Mouse (Mus musculus): ENCODE results near the gene Zfp704. TPM values are rescaled to one million over a fixed set of nuclear protein-coding genes. Genes with fewer than 3 reads are reported as not detected.

Zfp704 gene
- total RNA-seq, 2 experiments from 2014 or later = 4.4 to 7.0 TPM

DNA sequence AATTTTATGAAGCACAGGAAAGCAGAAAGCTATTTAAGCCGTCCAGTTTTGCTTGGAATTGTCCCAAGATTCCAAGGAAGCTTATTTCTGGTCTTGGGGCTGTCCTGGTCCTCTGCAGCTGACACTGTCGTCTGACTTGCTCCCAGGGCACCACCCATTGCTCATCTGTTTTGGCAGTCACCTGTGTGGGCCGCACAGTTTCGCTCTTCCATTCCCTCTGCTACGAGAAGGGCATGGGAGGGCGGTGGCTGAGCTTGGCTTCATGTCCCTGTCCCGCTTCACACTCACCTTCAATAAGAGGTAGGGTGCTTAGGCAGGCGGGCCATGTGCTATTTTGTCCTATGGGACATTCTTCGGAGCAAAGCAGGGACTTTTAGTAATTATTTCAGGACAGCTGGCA lies 204.5 kb downstream of the Zfp704 start:
- peak; percentile 28 for DNase-seq
- intact Hi-C loops (cut with DNase I) = no loop called here
- peak overlapping the region; percentile 33; the same call in 1 of the 2 replicates for H3K4me3 ChIP-seq
- H3K27ac ChIP-seq = peak overlapping the region; percentile 61
- no peak for TF ChIP-seq CTCF (IDR thresholded peaks at IDR 0.05)

DNA sequence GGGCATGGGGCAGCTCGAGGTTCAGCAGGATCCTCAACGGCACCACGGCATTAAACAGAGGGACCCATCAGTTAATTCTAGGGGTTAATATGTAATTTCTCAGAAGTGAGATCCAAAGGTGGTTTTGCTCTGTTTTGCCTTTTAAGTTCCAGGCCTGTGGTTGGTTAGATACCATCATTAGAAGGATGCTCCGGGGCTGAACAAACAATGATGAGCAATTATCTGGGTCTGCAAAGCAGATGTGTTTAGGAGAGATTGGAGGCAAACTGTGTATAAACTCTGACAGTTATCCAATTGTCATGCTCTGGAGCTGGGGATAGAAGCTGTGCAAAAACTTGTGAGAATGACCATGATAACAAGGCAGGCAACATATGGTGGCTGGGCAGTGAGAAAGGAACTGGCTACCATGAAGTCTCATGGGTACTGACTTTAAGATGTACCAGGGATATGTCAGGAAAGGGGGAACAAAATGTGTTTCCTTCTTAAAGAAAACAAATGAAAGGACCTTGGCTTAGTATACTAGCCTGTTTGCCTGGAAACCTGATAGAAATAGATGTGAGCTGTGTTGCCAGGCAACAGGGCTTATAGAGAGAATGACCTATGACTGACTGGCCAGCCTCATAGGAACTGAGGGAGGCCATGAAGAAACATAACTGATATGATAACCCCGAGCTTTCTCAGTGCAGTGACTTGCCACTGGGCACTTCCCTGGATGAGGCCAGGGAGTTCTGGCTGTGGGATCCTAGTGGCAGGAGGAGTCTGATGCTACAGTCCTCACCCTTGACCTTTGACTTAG lies 206.4 kb downstream of the Zfp704 start:
- no peak for TF ChIP-seq CTCF (IDR thresholded peaks at IDR 0.05)
- intact Hi-C loops (cut with DNase I) = loop anchor here (5.0 kb wide), 2 partner anchors 189 to 209 kb away; partner anchors contain the start of gene Zfp704
- no peak for DNase-seq
- H3K4me3 ChIP-seq = no peak overlapping the region
- no peak overlapping the region for H3K27ac ChIP-seq

DNA sequence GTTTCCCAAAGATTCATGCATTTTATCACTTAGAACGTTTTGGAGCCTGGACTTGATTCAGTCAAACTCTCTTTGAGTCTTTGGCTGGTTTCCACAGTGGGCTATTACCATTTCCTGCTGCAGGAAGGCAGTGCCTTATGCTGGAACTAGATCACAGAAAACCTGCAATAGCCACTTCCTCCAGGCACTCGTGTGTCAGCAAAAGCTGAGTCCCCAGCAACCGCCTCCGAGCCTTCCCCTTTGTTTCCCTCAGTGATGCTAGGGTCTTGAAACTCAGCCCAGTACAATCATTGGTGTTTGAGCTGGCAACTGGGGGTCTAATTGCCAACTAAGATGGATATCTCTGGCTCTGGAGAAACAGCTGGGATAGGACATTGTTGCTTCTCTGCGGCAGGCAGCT lies 207.0 kb downstream of the Zfp704 start:
- TF ChIP-seq CTCF (IDR thresholded peaks at IDR 0.05) = no peak
- DNase-seq = no peak
- no peak overlapping the region for H3K4me3 ChIP-seq
- intact Hi-C loops (cut with DNase I) = loop anchor here (5.0 kb wide), 2 partner anchors 189 to 209 kb away; partner anchors contain the start of gene Zfp704
- H3K27ac ChIP-seq = no peak overlapping the region

DNA sequence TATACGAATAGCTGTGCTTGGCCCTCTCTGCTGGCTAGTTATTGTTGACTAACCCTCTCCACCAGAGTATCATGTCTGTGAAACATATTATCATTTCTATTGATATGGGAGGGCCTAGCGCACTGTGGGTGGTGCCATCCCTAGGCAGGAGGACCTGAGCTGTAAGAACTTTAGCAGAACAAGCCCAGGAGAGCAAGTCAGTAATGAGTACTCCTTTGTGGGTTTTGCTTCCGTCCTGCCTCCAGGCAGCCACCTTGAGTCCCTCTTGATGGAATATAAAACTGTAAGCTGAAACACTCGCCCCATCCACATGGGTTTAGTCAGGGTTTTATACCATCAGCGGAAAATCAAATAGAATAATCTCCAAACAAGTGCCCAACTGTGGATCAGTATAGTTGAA lies 207.5 kb downstream of the Zfp704 start:
- no peak for DNase-seq
- H3K4me3 ChIP-seq = no peak overlapping the region
- H3K27ac ChIP-seq = no peak overlapping the region
- intact Hi-C loops (cut with DNase I) = loop anchor here (5.0 kb wide), 2 partner anchors 190 to 210 kb away; partner anchors contain the start of gene Zfp704
- no peak for TF ChIP-seq CTCF (IDR thresholded peaks at IDR 0.05)

DNA sequence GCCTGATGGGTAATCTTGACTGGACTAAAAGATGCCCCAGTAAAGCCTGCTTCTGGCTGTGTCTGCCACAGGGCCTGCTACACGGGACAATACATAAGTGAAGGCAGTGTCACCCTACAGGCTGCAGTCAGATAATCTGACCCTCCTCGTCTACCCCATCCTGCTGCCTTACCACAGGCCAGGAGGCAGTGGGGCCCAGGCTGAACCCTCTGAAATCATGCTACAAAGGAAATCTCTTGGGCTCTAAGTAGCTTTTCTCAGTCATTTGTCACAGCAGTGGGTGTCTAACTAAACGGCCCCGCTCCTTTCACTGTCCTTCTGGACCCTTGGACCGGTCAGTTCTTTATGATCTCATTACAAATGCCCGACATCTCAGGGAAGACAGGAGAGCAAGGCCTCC lies 208.2 kb downstream of the Zfp704 start:
- intact Hi-C loops (cut with DNase I) = loop anchor here (2.0 to 5.0 kb wide), 4 partner anchors 65 to 303 kb away; partner anchors contain the start of gene Zfp704
- DNase-seq = no peak
- no peak for TF ChIP-seq CTCF (IDR thresholded peaks at IDR 0.05)
- no peak overlapping the region for H3K4me3 ChIP-seq
- H3K27ac ChIP-seq = no peak overlapping the region

DNA sequence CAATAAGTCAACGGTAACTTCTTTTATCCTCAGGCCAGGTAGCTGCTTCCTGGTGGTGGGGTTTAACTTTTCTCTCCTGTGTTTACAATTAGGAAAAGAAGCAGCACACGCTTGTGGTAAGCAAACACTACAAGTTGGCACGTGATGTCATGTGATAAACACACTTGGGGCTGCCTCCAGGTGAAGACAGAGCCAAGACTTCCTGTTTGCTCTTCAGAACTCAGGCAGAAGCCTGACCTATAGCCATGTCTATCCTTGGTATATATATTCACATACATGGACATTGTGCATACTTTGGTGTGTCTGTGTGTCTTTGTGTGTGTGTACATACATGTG lies 209.0 kb downstream of the Zfp704 start:
- intact Hi-C loops (cut with DNase I) = loop anchor here (2.0 to 5.0 kb wide), 4 partner anchors 66 to 304 kb away; partner anchors contain the start of gene Zfp704
- no peak for TF ChIP-seq CTCF (IDR thresholded peaks at IDR 0.05)
- Histone ChIP-seq H3K27ac (no peak overlapping the region), H3K4me3 (no peak overlapping the region)
- DNase-seq = no peak

DNA sequence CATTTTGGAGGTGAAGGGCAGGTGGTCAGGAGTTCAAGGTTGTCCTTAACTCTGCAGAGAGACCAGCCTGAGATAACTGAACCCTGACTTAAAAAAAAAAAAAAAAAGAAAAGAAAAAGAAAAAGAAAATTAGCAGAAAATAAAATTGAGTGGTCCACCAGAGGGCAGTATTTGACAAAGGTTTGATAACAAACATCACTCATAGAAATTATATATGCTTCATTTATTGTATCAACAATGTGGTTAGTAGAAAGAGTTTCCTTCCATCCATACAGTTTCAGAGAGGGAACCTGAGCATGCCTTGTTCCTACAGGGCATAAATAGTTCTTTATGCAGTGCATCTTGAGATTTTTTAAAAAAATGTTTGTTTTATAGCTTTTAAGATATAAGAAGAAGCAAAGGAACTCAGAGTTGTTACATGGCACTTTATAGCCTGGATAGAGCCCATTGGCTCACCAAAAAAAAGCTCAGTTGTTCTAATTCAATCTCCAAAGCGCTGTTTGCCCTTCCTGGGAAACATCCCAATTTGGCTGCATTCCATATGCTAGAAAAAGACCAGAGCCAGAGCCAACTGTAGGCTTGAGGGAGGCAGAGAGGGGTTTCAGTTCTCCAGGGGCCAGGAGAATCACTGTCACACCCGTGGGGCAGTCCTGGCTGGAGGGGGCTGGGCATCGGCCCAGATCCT lies 209.5 kb downstream of the Zfp704 start:
- no peak for DNase-seq
- H3K27ac ChIP-seq = no peak overlapping the region
- peak; percentile 68 for TF ChIP-seq CTCF (IDR thresholded peaks at IDR 0.05)
- intact Hi-C loops (cut with DNase I) = loop anchor here (2.0 to 5.0 kb wide), 4 partner anchors 66 to 304 kb away; partner anchors contain the start of gene Zfp704
- no peak overlapping the region for H3K4me3 ChIP-seq

DNA sequence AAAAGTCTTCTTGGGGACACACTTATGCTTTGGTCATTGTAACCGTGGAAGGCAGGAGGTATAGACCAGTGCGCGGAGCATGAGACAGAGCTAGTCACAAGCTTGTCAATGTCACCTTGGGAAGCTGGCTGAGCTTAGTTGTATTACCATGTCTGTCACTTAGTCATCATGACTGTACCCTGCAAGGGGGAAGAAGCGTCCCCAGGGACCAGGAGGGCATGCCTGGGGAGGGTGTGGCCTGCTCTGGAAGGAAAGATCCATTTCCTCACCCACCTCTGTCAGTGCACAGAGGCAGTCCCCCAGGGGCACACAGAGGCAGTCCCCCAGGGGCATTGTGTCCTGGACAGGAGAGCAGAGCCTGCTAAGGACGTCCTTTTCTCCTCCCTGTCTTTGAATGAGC lies 211.6 kb downstream of the Zfp704 start:
- intact Hi-C loops (cut with DNase I) = loop anchor here (5.0 kb wide), 1 partner anchor 549 kb away; no protein-coding TSS in a partner anchor
- no peak for DNase-seq
- no peak for TF ChIP-seq CTCF (IDR thresholded peaks at IDR 0.05)
- Histone ChIP-seq H3K4me3 (no peak overlapping the region), H3K27ac (no peak overlapping the region)
